Mouse (Mus musculus) MEL (cell line): ENCODE results near the gene Erbb2.

Experiments
- CTCF ChIP-seq, 3 experiments: IDR thresholded peaks in 2 of 3; conservative IDR thresholded peaks in 1 of 3; 2 replicates each; pipeline ENCODE4 v1.5.1; 2011 to 2012; ENCODE audit warnings: low read length in 3 of 3, low read depth in 2 of 3, mild to moderate bottlenecking in 2 of 3, improper control_type of control experiment in 1 of 3, inconsistent platforms in 1 of 3, mixed read lengths in 1 of 3, moderate library complexity in 1 of 3; ENCODE audit not compliant: control insufficient read depth in 1 of 3, insufficient read depth in 1 of 3, poor library complexity in 1 of 3, severe bottlenecking in 1 of 3
- ETS1 ChIP-seq: IDR thresholded peaks from 2 replicates; pipeline ENCODE4 v1.6.1; 2012; ENCODE audit warnings: low read depth, mild to moderate bottlenecking, inconsistent platforms, low read length, improper control_type of control experiment, moderate library complexity
- POLR2A ChIP-seq, 2 experiments: IDR thresholded peaks; 2 replicates each; pipeline ENCODE4 v1.6.1; 2011 to 2012; ENCODE audit warnings: low read length in 2 of 2, mild to moderate bottlenecking in 2 of 2, control low read depth in 1 of 2, improper control_type of control experiment in 1 of 2, low read depth in 1 of 2, moderate library complexity in 1 of 2; ENCODE audit not compliant: control insufficient read depth in 1 of 2, insufficient read depth in 1 of 2, poor library complexity in 1 of 2
- TBP ChIP-seq: IDR thresholded peaks from 2 replicates; pipeline ENCODE4 v1.8.0; 2011; ENCODE audit warnings: low read depth, low read length, improper control_type of control experiment

DNA sequence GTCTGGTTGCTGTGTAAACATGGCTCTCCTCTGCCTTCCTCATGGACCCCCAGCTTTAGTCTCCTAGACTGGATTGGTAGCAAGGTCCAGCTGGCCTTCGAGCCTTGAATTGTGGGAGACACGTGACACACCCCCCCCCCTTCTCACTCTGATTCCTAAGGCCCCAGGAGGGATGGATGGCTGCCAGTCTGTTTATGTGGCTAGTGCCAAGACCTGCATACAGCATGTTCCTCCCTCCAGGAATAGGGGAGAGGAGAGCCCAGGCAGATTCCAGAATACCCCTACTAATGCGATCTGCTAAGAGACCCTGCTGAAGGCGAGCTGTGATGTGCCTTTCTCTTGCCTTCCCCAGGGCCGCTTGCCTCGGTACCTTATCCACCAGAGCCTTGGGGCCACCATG lies 32.2 kb upstream of the Erbb2 start:
- TF ChIP-seq POLR2A (IDR thresholded peaks at IDR 0.05; ENCODE audit: control insufficient read depth in 1 of 2, insufficient read depth in 1 of 2, low read depth in 1 of 2, low read length in 2 of 2, poor library complexity in 1 of 2) (no peak), TBP (no peak), CTCF (IDR thresholded peaks at IDR 0.05 in 2 of 3, conservative IDR thresholded peaks at IDR 0.05 in 1 of 3; ENCODE audit: control insufficient read depth in 1 of 3, insufficient read depth in 1 of 3, low read depth in 2 of 3, low read length in 3 of 3, poor library complexity in 1 of 3, severe bottlenecking in 1 of 3) (no peak), ETS1 (no peak)
